Mouse (Mus musculus) heart, adult 9 months (tissue): Measurements from ENCODE around the gene Raver2.

Source experiments
- DNase-seq, 2 experiments: peaks; one replicate each; pipeline ENCODE4 v3.0.0; 2022; ENCODE audit warnings: low spot score in 2 of 2

Gene Raver2

DNA sequence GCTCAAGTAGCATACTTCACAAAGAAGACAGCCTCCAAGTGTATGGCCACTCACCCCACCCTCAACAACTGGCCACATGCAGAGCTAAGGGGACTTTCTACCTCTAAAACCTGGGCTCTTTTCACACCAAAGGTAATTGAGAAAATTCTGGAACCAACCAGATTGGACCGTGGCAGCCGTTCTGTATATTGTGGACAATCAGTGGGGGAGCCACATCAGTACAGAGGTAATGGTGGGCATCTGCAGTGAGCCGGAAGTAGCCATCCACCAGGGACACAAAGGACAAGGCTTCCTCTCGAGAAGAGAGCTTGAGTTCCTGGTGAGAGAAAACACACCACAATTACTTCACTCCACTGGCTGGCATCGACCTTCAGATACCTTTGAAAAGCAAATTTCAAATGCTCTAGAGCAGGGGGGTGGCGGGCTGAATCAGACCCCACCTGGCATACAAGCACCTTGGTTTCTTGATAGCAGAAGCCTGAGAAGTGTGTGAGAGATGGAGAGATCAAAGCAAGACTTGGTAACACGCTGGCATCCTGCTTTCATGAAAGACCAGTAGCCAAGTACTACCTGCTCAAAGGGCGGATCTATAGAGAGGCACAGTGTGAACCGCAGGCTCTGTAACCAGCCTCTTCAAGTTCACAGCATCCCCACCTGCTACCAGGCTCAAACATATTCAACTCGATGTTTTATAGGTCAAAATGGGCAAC lies 106.3 kb downstream of the Raver2 start:
- no peak for DNase-seq

DNA sequence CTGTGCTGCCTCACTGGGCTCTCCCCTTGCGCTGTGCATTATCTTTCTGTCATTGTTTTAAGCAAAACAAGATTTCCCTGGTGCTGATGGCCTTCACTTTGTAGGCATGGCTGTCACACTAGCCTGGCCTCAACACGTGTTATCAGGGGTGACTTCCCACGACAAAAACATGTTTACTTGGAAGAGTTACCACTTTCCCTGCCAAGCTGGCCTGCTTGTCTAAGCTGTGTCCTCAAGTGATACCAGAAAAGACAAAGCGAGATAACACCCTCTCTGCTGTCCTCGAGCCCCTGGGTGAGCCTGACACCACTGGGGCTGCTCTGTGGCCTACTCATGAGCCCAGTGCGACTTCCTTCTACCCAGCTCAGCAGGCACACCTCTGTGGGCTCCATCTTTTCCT lies 107.3 kb downstream of the Raver2 start:
- peak; percentile 75 to 77 for DNase-seq

DNA sequence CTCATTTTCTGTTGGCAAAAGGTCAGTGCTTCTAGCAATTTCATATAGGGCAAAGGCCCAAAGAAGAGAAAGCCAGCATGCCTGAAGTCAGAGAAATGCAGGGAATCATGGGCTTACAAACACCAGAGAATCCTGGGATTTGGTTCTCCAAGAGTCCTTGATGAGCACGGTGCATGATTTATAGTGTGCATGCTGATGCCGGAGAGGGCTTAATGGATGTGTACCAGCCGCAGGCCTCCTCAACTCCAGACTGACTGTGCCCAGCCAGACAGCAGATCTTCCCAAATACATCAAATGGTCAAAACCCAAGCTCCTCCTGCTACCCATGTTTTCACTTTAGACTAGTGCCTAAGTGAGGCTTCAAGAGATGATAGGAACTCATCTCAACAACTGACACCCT lies 109.0 kb downstream of the Raver2 start:
- DNase-seq, result no peak

DNA sequence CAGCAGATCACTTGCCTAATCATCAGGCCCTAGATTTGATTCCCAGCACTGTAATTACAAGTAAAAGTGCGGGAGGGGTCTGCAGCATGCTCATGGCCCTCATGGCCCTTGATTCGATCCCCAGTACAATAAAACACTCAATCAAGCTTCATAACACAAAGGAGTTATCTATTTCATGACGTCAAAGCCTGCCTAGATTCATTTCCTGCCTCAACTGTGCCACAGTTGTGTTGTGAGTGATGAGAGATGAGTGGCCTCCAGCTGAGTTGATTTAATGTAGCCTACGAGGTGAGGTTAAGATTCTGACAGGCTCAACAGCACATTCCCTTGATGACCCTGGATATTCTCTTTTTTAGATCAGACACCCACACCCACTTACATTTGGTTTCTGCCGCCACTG lies 110.3 kb downstream of the Raver2 start:
- no peak for DNase-seq

DNA sequence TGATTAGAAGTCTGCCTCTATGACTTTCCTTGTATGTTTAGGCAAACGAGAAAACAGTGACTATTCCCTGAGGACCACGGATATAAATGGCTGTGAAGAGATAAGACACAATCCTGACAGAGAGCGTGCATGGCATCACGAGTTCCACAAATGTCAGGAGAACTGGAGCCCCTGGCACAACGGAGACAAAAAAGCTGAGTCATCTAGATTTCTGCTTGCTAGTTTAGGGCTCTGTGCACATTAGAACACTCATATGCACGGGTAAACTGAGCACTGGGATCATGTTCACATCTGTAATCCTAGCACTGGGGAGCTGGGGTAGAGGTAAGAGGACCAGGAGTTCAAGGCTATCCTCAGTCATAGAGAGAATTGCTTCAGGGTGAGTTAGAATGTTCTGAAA lies 111.1 kb downstream of the Raver2 start:
- no peak for DNase-seq

DNA sequence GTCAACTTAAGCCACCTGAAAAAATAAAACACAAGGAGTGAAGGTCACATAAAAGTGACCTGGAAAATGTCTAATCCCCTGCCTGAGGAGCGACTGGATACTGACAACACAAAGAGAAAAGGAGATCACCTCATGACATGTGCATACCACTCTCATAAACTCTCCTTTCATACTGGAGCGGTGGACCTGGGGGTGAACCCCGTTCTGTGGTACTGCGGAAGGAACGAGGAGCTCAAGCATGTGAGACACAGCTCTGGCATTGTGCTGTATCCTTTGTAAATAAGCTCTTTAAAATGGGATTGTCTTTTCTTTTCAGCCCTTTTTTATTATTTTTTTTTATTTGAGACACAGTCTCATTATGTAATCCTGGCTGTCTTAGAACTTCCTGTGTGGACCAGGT lies 111.9 kb downstream of the Raver2 start:
- no peak for DNase-seq

DNA sequence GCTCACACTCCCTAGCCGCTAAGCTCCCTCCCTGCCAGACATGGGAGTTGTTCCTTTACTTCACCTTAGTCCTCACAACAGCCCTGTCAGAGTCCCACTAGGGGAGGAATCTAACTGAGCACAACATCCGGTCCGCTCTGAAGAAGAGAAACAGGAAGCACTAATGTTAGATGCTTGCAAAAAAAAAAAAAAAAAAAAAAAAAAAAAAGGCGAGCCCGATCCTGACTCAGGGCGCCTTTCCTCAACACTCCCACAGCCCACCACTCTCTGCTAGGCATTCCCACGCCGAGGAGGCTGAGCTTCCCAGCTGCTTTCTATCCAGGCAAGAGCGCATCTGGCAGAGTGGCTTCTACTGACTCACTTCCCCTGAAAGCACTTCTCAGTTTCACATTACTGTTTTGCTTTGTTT lies 113.8 kb downstream of the Raver2 start:
- DNase-seq, result peak; percentile 57 to 66

DNA sequence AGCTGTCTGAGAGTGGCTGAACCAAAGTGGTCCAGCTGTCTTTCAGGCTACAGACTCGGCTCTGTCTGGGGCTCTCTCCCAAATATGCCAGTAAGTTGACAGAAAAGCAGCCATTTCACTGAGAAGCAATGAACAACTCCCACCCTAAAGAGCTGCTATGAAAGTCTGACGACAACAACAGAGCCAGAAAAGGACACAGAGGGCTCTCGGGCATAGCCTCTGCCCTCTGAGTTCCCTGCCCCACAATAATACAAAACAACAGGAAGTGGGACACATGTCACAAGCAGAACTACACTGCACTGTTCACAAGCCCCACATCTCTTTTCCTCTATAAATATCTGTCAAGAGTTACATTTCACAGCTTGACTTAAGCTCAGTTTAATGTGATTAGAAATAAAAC lies 116.4 kb downstream of the Raver2 start:
- DNase-seq, result no peak

DNA sequence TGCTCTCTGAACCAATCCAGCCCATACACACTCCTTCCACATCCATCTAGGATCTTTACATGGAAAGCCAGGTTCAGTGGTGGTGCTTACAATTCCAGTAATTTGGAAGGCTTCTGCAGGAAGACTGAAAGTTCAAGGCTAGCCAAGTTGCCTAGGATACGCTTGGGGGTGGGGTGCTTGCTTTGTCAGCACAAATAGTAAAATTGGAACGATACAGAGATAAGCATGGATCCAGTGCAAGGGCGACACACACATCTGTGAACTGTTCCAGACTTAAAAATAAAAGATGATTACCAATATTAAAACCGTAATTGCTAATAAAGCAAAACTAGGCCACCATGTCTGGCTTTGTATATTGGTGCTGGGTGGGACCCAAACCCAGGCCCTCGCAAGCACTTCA lies 117.8 kb downstream of the Raver2 start:
- DNase-seq, result no peak

DNA sequence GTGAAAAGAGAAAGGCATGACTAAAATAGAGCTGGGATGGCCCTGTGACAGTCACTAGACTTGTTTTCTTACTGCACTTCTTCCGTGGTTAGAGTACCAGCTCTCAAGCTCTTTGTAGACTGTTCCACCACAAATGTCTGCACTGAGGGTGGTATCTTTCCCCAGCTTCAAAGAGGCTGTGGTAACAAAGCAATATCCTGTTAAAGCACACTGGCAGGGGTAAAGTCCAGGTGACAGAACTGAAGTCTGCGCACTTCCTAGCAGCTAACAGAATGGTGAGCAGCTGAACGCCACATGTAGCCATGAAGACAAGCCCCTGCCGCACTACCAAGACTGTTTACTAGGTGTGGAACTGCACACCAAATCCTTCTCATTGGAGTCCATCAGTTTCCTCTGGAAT lies 118.6 kb downstream of the Raver2 start:
- DNase-seq, result no peak

DNA sequence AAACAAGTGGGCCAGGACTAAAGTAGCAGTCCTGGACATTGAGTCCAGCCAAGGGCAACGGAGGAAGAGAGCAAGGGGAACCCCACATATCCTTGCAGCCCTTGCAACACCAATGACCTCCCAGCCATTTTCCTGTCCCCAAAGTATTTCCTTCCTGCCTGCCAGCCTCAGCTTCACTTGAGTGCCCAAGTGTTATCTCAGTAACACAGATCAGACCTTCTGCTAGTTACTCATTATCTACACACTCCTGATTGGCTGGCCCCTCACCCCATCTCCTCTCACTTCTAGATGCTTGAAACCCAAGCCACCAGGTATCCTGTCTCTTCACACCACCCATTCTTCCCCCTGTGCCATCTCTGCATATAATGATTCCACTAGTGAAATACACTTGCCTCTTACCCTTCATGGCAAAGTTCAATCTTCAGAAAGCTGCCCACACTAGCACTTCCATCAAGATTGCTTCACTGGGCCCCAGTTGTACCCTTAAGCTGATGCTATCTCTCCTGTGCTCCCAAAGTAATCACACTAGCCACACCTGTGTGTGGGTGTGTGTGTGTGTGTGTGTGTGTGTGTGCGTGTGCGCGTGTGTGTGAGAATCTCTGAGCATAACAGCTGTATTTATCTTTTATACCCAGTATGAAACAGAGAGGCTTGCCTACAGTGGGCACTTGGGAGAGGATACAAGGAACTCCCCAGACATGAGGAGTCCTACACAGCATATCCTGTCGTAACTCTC lies 123.6 kb downstream of the Raver2 start:
- no peak for DNase-seq

DNA sequence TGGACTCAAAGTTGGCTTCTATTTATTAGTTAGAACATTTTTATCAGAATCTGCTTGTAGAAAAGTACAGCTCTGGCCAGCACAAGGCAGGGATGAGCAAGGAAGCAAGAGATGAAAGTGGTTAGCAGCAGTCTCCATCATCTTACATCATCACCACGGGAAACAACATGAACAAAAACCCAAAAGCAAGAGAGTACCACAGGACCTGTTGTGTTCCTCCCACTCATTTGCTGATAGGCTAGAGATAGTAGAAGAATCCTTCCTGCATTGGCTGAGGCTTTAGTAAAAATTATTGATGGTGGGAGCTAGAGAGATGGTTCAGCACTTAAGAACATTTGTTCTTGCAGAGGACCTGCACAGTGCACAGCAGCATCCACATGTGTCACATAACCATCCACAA lies 125.4 kb downstream of the Raver2 start:
- DNase-seq, result no peak

DNA sequence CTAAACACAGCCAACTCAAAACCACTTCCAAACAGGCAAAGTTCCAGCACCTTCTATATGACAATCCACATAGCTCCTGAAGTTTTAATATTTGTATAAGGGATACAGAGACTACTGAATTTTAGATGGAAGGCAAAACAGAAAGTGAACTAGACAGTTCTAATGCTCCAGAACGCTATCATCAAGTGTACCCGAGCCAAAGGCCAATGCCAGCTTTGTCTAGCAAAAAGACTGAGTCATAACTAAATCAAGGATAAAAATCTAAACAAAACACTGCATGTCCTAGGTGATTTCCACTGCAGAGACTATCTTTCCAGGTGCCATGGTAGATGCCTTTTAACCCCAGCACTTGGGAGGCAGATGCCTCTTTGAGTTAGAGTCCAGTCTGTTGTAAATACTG lies 127.6 kb downstream of the Raver2 start:
- no peak for DNase-seq

DNA sequence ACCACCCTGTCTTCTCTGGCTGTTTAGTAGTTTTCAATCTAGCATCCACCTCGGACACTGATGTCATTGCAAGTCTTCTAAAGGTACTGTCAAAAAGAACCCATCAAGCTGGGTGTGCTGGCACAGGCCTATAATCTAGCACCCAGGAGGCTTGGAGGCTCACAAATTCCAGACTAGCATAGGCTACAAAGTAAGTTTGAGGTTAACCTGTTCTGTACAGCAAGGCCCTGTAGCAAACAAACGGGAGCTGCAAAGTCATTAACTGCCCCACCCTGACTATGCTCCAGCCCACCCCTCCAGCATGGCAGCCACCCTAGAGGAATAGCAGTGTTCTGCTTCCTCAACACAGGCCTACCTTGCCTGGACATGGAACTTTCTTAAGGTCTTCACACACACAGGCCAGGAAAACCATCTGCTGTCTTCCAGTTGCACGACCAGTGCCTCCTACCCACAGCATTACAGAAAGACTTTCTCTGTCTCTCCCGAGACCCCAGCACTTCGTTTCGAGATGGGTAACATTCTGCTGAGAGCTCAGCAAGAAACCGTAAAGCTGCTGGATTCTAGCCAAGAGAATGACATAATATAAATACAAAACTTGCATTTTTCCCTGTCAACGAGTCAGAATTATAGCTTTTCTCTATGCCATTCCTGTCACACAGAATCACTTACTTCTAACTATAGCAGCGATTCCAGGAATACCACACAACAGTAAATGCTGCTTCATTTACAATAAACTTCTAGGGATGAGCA lies 128.8 kb downstream of the Raver2 start:
- no peak for DNase-seq

DNA sequence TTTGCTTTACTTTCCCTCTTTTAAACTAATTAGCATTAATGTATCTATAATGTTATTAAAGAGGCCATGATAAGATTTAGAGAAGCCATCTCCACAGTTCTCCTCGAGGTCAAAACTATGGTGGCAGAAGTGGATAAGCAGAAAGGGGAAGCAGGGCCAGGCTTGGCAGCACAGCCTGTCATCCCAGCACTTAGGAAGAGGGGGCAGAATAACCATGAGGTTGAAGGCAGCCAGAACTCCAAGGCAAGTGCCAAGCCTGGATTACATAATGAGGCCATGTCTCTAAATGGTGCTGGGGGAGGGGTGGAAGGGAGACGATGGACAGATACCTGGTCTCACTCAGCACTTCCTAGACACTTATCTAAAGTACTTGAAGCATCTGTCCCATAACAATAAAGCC lies 129.6 kb downstream of the Raver2 start:
- DNase-seq, result peak; percentile 81 to 85

DNA sequence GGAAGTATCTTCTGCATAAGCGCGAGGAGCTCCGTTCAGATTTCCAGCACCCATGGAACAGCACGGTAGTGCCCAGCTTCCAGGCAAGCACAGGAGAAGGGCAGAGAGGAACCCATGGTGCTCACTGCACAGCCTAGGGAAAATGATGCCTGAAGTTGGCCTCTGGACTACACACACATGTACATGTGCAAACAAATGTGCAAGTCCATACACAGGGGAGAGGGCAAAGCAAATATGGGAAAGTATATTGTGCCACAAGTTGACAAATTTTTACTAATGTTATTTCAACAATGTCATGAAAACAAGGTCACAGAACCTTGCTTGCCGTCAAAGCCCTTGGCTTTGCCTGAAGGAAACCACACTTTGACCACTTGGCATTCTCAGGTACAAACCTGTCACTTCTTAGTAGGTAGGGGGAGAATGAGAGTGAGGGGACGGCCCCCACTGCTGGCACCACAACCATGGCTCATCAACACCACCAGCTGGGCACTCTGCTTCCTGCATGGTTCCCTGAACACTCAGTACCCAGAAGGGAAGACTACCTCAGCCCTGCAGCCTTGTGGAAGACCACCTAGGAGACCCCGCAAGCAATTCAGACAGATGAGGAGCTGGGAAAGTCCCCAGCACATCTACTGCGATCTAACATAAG lies 130.8 kb downstream of the Raver2 start:
- no peak for DNase-seq
